Mouse (Mus musculus): ENCODE data around the gene Higd2a. TPM values are rescaled to one million over a fixed set of nuclear protein-coding genes. Genes with fewer than 3 reads are reported as not detected.

Gene Higd2a
- total and polyA plus RNA-seq, 3 experiments = 51.6 to 106 (median 86.0) TPM

DNA sequence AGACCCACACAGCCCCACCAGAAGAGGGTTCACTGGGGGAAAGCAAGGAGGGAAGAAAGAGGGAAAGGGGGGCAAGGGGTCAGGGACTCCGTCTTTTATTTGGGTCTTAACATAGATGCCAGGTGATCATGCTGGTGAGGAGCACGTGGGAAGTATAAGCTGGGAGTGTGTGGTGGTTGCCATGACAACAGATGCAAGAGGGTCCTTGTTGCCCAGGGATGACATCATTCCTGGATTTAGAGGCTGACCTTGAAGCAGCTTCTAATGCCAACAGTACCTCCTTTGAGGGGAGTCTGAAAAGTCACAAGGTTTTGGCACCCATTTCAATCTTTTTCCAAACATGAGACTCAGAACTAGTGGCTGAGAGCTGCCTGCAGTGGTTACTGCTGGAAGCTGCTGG, 18.4 kb upstream of the Higd2a start:
- no peaks in the 10 kb centered on the region for H3K9me3 ChIP-seq (replicated peaks; ENCODE audit: low read length)
- no peak overlapping the region for H3K4me3 ChIP-seq (replicated peaks in 1 of 3; ENCODE audit: low read depth in 2 of 3, low read length in 2 of 3, poor library complexity in 1 of 3)
- dilution Hi-C loops (cut with MboI; ENCODE audit: extremely low pct_ligation_motif_present, extremely low pct_unique_long_range_greater_than_20kb, low sequenced_read_pairs) (no loop called here), in situ Hi-C loops (cut with MboI; ENCODE audit: low pct_ligation_motif_present, low pct_unique_long_range_greater_than_20kb, low sequenced_read_pairs) (no loop called here)
- H3K27me3 ChIP-seq (replicated peaks) = peaks cover 9% of the 10 kb centered on the region
- TF ChIP-seq SMC3 (IDR thresholded peaks at IDR 0.05; ENCODE audit: low read depth, low read length) = no peak
- TF ChIP-seq POLR2AphosphoS2 (IDR thresholded peaks at IDR 0.05; ENCODE audit: low read depth, low read length) = no peak
- no peak for TF ChIP-seq MXI1 (IDR thresholded peaks at IDR 0.05; ENCODE audit: low read depth, low read length)
- TF ChIP-seq GABPA (IDR thresholded peaks at IDR 0.05; ENCODE audit: insufficient replicate concordance, low read depth, low read length) = no peak
- no peak for TF ChIP-seq IRF4 (IDR thresholded peaks at IDR 0.05; ENCODE audit: low read depth, low read length)
- no peak for TF ChIP-seq KAT2A (IDR thresholded peaks at IDR 0.05; ENCODE audit: insufficient replicate concordance, low read length)
- no peak for TF ChIP-seq JUND (conservative IDR thresholded peaks at IDR 0.05; ENCODE audit: low read depth, low read length)
- no peak for TF ChIP-seq TBP (conservative IDR thresholded peaks at IDR 0.05; ENCODE audit: low read depth, low read length)
- TF ChIP-seq MAZ (IDR thresholded peaks at IDR 0.05; ENCODE audit: low read depth, low read length) = no peak
- no peak for TF ChIP-seq E2F4 (IDR thresholded peaks at IDR 0.05; ENCODE audit: insufficient replicate concordance, low read depth, low read length)
- TF ChIP-seq NELFE (IDR thresholded peaks at IDR 0.05; ENCODE audit: low read depth, low read length) = no peak
- TF ChIP-seq POLR2A (IDR thresholded peaks at IDR 0.05; ENCODE audit: low read depth, low read length) = no peak
- no peak for TF ChIP-seq SIN3A (IDR thresholded peaks at IDR 0.05; ENCODE audit: low read length)
- TF ChIP-seq MEF2A (IDR thresholded peaks at IDR 0.05; ENCODE audit: borderline replicate concordance, low read depth, low read length) = no peak
- no peak for TF ChIP-seq TCF12 (IDR thresholded peaks at IDR 0.05; ENCODE audit: low read depth, low read length)
- DNase-seq (ENCODE audit: extremely low read depth) = no peak
- peaks cover 3 to 14% of the 10 kb centered on the region in 2 experiments; a peak in 3 of 4 replicates for H3K4me1 ChIP-seq (ENCODE audit: control insufficient read depth in 1 of 2, insufficient read depth in 2 of 2)
- H3K4me2 ChIP-seq (ENCODE audit: insufficient read depth, low read depth, poor library complexity, severe bottlenecking) = no peak overlapping the region
- H3K9ac ChIP-seq (ENCODE audit: insufficient read depth, low read depth) = no peak overlapping the region
- no peak overlapping the region for H3K27ac ChIP-seq (ENCODE audit: insufficient read depth, low read depth)
- peaks cover 0 to 1% of the 10 kb centered on the region in 2 experiments for H3K36me3 ChIP-seq (replicated peaks in 1 of 2; ENCODE audit: control insufficient read depth in 1 of 2, insufficient read depth in 1 of 2, low read length in 1 of 2)
- H3K79me2 ChIP-seq (replicated peaks; ENCODE audit: control insufficient read depth, extremely low read depth, insufficient read depth, poor library complexity, severe bottlenecking) = no peaks in the 10 kb centered on the region

- H3K27me3 ChIP-seq (replicated peaks) = peaks cover 9% of the 10 kb centered on the region
- H3K9me3 ChIP-seq (replicated peaks; ENCODE audit: low read length) = no peaks in the 10 kb centered on the region
- peaks cover 0 to 1% of the 10 kb centered on the region in 2 experiments for H3K36me3 ChIP-seq (replicated peaks in 1 of 2; ENCODE audit: control insufficient read depth in 1 of 2, insufficient read depth in 1 of 2, low read length in 1 of 2)
- peak overlapping the region; percentile 46; the same call in 1 of the 2 replicates for H3K4me2 ChIP-seq (ENCODE audit: insufficient read depth, low read depth, poor library complexity, severe bottlenecking)
- peaks cover 3 to 17% of the 10 kb centered on the region in 2 experiments; a peak in 3 of 4 replicates for H3K4me1 ChIP-seq (ENCODE audit: control insufficient read depth in 1 of 2, insufficient read depth in 2 of 2)
- dilution Hi-C loops (cut with MboI; ENCODE audit: extremely low pct_ligation_motif_present, extremely low pct_unique_long_range_greater_than_20kb, low sequenced_read_pairs) (no loop called here), in situ Hi-C loops (cut with MboI; ENCODE audit: low pct_ligation_motif_present, low pct_unique_long_range_greater_than_20kb, low sequenced_read_pairs) (no loop called here)
- no peaks in the 10 kb centered on the region for H3K79me2 ChIP-seq (replicated peaks; ENCODE audit: control insufficient read depth, extremely low read depth, insufficient read depth, poor library complexity, severe bottlenecking)
- DNase-seq (ENCODE audit: extremely low read depth) = no peak
- no peak overlapping the region for H3K9ac ChIP-seq (ENCODE audit: insufficient read depth, low read depth)
- no peak overlapping the region for H3K27ac ChIP-seq (ENCODE audit: insufficient read depth, low read depth)
- TF ChIP-seq ZNF384 (IDR thresholded peaks at IDR 0.05; ENCODE audit: low read depth, low read length) (peak; percentile 67), PAX5 (IDR thresholded peaks at IDR 0.05; ENCODE audit: low read length) (no peak), HCFC1 (IDR thresholded peaks at IDR 0.05; ENCODE audit: low read depth, low read length) (no peak)
- no peak overlapping the region for H3K4me3 ChIP-seq (replicated peaks in 1 of 3; ENCODE audit: low read depth in 2 of 3, low read length in 2 of 3, poor library complexity in 1 of 3)
These were observed 17.4 kb upstream of the Higd2a start for GRCm38 (mm10) chr13:54572621-54573020.

Data from CH12.LX (cell line).